Mouse (Mus musculus): Measurements from ENCODE around the gene H60b. TPM values are rescaled to one million over a fixed set of nuclear protein-coding genes. Genes with fewer than 3 reads are reported as not detected.

The H60b gene
- polyA plus RNA-seq, 1 experiment from 2014 or later = 0.56 TPM

Other genes starting within 250 kb of the H60b start
- gene 4930444G20Rik, start 90.5 kb upstream of the H60b start, polyA plus RNA-seq (2015; fragmentation: Nextera tagmentation; extraction: Ambion mirVana) = not detected in 2 replicates
- gene E030030I06Rik, start 9.3 kb upstream of the H60b start, polyA plus RNA-seq (2015; fragmentation: Nextera tagmentation; extraction: Ambion mirVana) = 9.0 and 10.4 TPM in 2 replicates
- 2.1 and 2.3 TPM in 2 replicates for gene Raet1e, start within 50 bp of the H60b start, polyA plus RNA-seq (2015; fragmentation: Nextera tagmentation; extraction: Ambion mirVana)
- 3.9 and 4.7 TPM in 2 replicates for gene Raet1d, start 202.0 kb downstream of the H60b start, polyA plus RNA-seq (2015; fragmentation: Nextera tagmentation; extraction: Ambion mirVana)

All from heart, embryonic 16.5 days (tissue).